Mouse (Mus musculus): ENCODE results near the gene Gm4952. TPM values are rescaled to one million over a fixed set of nuclear protein-coding genes. Genes with fewer than 3 reads are reported as not detected.

Gene Gm4952
- total RNA-seq (2021): 10 to 100 TPM; 20.3 to 53.3 TPM
- long read RNA-seq, experiment 1, transcript Gm4952-201 (6 exons, 2,212 nt): minor isoform, 16 of 103 reads
- long read RNA-seq, experiment 1, transcript Gm4952-202 (6 exons, 782 nt): major isoform, 68 of 103 reads
- long read RNA-seq, experiment 1, partial matches to known transcripts: 2 of 103 reads
- long read RNA-seq, experiment 1, other reads (novel, unspliced or antisense): 17 of 103 reads
- long read RNA-seq, experiment 2, partial matches to known transcripts: 0 of 2 reads
- long read RNA-seq, experiment 2, other reads (novel, unspliced or antisense): 1 of 2 reads

GRCm38 (mm10) chr19:12599674-12600073 is at the start of gene Gm4952:
Gene Gm4952, plus strand, starts transcription at chr19:12599974.
- DNase-seq: no peak

- no peak for DNase-seq
These were observed 49.5 kb upstream of the Gm4952 start for GRCm38 (mm10) chr19:12550005-12550942.

GRCm38 (mm10) chr19:12556293-12556692 is 43.5 kb upstream of the Gm4952 start:
- DNase-seq: no peak

GRCm38 (mm10) chr19:12558219-12558618 is 41.6 kb upstream of the Gm4952 start:
- no peak for DNase-seq

DNA sequence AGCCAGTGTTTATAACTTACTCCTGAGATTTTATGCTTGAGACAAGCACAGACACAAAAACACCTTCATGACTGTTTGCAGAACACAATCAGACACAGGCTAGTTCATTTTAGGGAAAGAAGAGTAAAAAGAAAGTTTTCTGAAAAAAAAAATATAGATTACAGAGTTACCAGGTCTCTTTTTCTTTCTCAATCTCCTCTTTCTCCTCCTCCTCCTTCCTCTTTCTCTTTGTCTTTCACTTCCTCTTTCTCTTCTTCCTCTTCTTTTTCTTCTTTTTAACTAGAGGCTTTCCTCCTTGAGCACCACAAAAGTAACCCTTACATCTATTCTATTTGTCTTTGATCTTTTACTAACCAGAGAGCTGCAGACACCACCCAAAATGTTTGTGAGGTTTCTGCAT is 35.6 kb upstream of the Gm4952 start:
- DNase-seq: no peak

DNA sequence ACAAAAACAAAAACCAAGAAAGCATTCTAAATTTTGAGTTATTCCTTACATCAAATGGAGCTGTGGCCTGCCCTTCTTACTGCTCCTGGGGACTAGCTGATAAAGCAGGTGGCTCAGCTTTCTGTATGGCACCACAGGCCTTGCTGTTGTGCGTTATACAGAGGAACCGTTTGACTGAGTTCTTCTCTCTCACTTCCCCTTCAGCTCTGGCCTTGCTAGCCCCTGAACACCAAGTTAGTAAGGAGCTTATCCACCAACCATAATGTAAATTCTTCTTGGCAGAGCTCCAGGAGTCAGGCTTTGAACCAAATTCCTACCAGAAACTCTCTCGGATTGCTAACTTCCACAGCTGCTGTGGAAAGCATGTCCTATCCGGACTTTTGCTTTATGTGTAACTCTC is 32.8 kb upstream of the Gm4952 start:
- DNase-seq: no peak

DNA sequence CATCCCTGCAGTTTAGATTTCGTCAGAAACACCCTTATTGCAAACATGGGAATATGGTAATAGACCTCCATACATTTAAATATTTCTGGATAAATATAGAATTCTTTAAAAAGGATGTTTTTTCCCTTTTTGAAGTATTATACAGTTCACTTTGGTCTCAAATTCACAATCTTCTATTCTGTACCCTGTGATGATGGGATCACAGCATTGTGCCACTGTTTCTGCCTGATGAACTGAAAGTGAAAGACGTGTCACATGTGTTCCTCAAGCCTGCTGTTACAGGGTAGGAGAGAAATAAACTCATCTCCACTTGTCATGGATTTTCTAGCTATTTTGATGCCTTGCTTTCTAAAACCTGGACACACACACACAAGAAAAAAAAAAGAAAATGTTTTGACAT is 28.9 kb upstream of the Gm4952 start:
- no peak for DNase-seq

DNA sequence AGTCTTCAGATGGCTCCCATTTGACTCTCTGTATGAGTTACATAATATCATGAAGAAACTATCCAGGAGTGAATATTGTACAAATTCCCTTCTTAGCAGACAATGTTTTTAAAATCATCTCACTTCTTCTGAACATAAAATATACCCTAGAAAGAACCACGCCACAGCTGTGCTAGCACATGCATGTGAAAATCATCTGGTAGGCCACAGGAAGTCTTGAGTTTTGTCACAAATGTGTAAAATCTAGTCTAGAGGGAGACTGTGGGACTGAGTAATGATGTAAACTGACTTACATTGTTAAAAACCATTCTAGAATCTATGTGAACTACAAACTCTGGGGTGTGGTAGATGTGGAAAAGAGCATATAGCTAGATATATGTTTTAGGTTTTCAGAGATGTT is 28.1 kb upstream of the Gm4952 start:
- DNase-seq: no peak

DNA sequence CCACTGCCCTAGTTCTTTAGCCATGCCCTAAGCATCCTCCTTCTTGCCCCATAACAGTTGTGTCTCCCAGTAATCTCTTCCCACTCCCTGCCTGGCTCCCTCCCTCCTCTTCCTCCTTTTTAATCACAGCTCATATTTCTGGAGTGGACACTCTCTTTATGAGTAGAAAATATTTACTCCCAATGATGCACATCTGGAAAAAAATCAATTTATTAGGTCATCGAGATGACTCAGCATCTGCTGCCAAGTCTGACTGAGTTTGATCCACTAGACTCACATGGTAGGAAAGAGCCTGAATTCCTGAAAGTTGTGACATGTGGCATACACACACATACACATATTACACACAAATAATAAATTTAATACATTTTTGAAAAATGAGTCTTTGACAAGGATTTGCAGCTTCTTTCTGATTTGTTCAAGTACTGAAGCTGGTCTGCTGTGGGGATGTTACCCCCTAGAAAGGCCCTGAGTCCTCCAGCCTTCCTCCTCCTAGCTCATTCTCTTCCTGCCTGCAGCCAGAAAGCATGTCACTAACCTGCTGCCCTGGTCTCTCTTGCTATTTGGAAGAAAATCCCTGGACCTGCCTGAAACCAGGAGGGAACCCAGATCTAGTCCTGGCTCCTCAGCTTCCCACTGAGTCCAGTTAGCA is 27.0 kb upstream of the Gm4952 start:
- no peak for DNase-seq

GRCm38 (mm10) chr19:12573266-12574011 is 26.3 kb upstream of the Gm4952 start:
- peak; percentile 91 for DNase-seq

GRCm38 (mm10) chr19:12574012-12574407 is 25.8 kb upstream of the Gm4952 start:
- no peak for DNase-seq

- DNase-seq: no peak
These were observed 24.7 kb upstream of the Gm4952 start for GRCm38 (mm10) chr19:12575107-12575506.

- DNase-seq: no peak
These were observed 24.3 kb upstream of the Gm4952 start for GRCm38 (mm10) chr19:12575514-12575913.

DNA sequence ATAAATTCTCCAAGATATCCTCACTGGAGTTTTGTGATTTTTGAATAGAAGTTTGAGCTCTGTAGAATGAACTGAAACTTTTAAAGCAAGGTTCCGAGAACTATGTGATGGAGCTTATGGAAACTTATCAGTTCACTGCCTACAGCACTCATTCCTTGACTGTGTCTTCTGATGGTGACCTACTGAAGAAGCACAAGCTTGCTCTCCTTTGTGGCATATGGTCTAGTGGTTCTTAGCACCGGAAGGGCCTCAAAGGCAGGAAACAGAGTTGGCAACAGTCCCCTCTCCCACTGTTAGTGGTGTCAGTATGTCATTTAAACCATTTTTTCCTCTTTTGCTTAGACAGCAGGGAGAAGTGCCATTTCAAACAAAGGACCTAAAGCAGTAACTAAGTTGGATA is 23.1 kb upstream of the Gm4952 start:
- no peak for DNase-seq

DNA sequence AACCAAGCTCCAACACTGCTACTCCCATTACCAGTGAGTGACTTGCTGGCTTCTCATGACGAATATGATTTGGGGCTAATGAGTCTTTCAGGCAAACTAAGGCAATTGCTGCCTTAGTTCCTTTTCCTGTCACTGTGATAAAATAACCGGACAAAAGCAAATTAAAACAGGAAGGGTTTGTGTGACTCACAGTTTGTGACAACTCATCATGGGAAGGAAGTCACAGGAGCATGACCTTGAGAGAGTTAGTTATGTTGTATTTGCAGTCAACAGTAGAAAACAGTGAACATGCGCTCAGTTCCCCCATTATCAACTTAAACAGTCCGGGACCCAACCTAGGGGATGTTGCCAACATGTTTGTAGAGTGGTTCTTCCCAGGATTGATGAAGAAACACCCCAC is 14.5 kb upstream of the Gm4952 start:
- DNase-seq: no peak

- peak; percentile 77 for DNase-seq
These were observed 7.9 kb upstream of the Gm4952 start for GRCm38 (mm10) chr19:12591908-12592307.

DNA sequence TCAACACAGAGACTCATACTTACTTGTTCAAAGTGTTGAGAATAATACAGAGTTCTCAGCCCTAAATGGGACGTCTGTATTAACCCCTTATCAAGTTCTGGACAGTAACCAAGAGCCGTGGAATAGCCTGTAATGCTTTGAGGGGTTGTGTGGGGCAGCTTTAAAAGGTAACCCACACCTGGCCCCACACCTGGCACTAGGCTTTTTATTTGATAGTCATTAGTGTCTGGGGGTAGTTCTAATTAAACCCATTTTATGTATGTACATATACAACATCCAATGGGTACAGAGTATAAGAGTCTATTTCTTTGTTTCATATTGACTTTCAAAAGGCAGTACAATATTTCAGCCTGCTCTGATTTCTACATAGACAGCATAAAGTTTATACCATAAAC is 4.6 kb upstream of the Gm4952 start:
- DNase-seq: no peak

DNA sequence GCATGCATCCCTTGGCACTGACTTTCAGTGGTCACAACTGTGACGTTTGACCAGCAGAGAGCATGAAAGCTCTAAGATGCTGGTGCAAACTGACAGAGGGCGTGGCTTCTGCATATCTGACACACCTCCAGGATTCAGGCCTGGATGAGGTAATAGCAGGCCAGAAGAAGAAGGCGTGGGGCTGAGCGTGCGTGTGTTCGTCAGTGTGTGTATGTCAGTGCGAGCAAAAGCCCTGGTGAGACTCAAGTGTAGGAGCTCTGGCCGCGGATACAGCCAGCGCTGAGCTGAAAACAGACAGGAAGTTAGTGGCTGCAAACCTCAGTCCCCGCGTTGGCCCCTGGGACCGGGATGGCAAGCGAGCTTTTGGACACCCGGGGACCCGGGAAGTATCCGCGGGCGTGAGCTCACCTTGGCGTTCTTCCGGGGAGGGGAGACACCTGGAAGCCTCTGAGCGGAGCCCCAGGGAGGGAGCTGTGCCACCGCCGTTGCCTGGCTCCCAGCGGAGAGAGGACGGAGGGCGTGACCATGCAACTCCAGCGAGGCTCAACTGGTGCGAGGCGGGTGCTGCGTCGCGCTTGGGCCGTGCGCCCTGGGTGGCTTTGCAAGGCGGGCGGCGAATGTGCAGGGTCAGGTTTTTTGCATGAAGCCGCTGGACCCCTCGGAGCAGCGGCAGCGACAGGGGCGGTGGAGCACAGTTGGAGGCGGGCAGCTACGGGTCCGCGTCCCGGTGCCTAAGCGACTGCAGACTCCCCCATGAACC is 4.1 kb upstream of the Gm4952 start:
- DNase-seq: peak; percentile 77

GRCm38 (mm10) chr19:12596290-12597072 is 3.3 kb upstream of the Gm4952 start:
- DNase-seq: no peak

DNA sequence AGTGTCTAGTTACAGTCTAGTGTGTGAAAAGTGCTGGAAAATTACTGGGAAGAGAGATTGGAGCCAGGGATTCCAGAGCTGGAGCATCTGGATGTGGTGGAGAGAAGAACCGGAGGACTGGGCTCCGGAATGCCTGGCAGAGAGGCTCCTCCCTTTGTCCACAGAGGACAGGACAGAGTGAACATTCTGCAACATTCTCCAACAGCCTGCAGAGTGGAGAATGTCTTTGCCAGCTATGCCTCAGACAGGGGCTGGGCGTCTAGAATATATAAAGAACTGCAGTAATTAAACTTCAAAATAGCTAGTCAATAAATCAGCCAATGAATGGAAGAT is 2.7 kb upstream of the Gm4952 start:
- DNase-seq: peak; percentile 18

- no peak for DNase-seq
These were observed 1.1 kb upstream of the Gm4952 start for GRCm38 (mm10) chr19:12598674-12599073.

Data from adrenal gland, postnatal 10 days (tissue).